Mouse (Mus musculus): ENCODE data around the gene Cdh23. TPM values are rescaled to one million over a fixed set of nuclear protein-coding genes. Genes with fewer than 3 reads are reported as not detected.

Cdh23 gene
- polyA plus RNA-seq, 1 experiment from 2014 or later: 0.06 TPM

GRCm38 (mm10) chr10:60708837-60709236 is 12.5 kb upstream of the Cdh23 start:
- ATAC-seq (ENCODE audit: insufficient number of reproducible peaks, low FRiP score): no peak
- Histone ChIP-seq H3K4me1 (replicated peaks) (no peaks in the 10 kb centered on the region), H3K9me3 (replicated peaks) (peaks cover 9% of the 10 kb centered on the region), H3K4me3 (no peak overlapping the region), H3K36me3 (peaks cover 1% of the 10 kb centered on the region), H3K27me3 (replicated peaks) (peaks cover 8% of the 10 kb centered on the region), H3K4me2 (no peak overlapping the region), H3K9ac (no peak overlapping the region), H3K27ac (ENCODE audit: poor library complexity, severe bottlenecking) (no peak overlapping the region)
- WGBS: 74% methylated on average over 5 of the region's 5 CpGs

- no peak overlapping the region for H3K4me2 ChIP-seq
- H3K9me3 ChIP-seq (replicated peaks): 0 out of 2 replicates have a peak, but pooled peaks cover 3% of the 10 kb centered on the region
- peaks cover 8% of the 10 kb centered on the region for H3K27me3 ChIP-seq (replicated peaks)
- no peaks in the 10 kb centered on the region for H3K4me1 ChIP-seq (replicated peaks)
- 88% methylated on average over 4 of the region's 4 CpGs for WGBS
- no peaks in the 10 kb centered on the region for H3K36me3 ChIP-seq
- no peak overlapping the region for H3K27ac ChIP-seq (ENCODE audit: poor library complexity, severe bottlenecking)
- no peak overlapping the region for H3K4me3 ChIP-seq
- no peak overlapping the region for H3K9ac ChIP-seq
- ATAC-seq (ENCODE audit: insufficient number of reproducible peaks, low FRiP score): no peak
These were observed 10.0 kb upstream of the Cdh23 start for GRCm38 (mm10) chr10:60706268-60706667.

- no peak for ATAC-seq (ENCODE audit: insufficient number of reproducible peaks, low FRiP score)
- Histone ChIP-seq H3K9ac (no peak overlapping the region), H3K27me3 (replicated peaks) (peaks cover 15% of the 10 kb centered on the region), H3K4me3 (no peak overlapping the region), H3K27ac (ENCODE audit: poor library complexity, severe bottlenecking) (no peak overlapping the region), H3K4me1 (replicated peaks) (no peaks in the 10 kb centered on the region), H3K9me3 (replicated peaks) (0 out of 2 replicates have a peak, but pooled peaks cover 3% of the 10 kb centered on the region), H3K4me2 (no peak overlapping the region), H3K36me3 (no peaks in the 10 kb centered on the region)
- 52% methylated on average over 2 of the region's 2 CpGs for WGBS
These were observed 8.8 kb upstream of the Cdh23 start for GRCm38 (mm10) chr10:60705134-60705533.

GRCm38 (mm10) chr10:60697775-60698174 is 1.5 kb upstream of the Cdh23 start:
- Histone ChIP-seq H3K9ac (no peak overlapping the region), H3K27ac (ENCODE audit: poor library complexity, severe bottlenecking) (no peak overlapping the region), H3K4me1 (replicated peaks) (no peaks in the 10 kb centered on the region), H3K27me3 (replicated peaks) (peaks cover 40% of the 10 kb centered on the region), H3K4me2 (no peak overlapping the region), H3K36me3 (no peaks in the 10 kb centered on the region), H3K9me3 (replicated peaks) (no peaks in the 10 kb centered on the region), H3K4me3 (no peak overlapping the region)
- WGBS: 77% methylated on average over 6 of the region's 6 CpGs
- no peak for ATAC-seq (ENCODE audit: insufficient number of reproducible peaks, low FRiP score)

GRCm38 (mm10) chr10:60696975-60697374 is 685 bp upstream of the Cdh23 start:
- no peaks in the 10 kb centered on the region for H3K36me3 ChIP-seq
- 15% methylated on average over 5 of the region's 5 CpGs for WGBS
- no peaks in the 10 kb centered on the region for H3K4me1 ChIP-seq (replicated peaks)
- H3K27me3 ChIP-seq (replicated peaks): peaks cover 46% of the 10 kb centered on the region
- H3K9me3 ChIP-seq (replicated peaks): no peaks in the 10 kb centered on the region
- no peak overlapping the region for H3K4me3 ChIP-seq
- no peak for ATAC-seq (ENCODE audit: insufficient number of reproducible peaks, low FRiP score)
- H3K4me2 ChIP-seq: no peak overlapping the region
- no peak overlapping the region for H3K9ac ChIP-seq
- no peak overlapping the region for H3K27ac ChIP-seq (ENCODE audit: poor library complexity, severe bottlenecking)

- H3K9me3 ChIP-seq (replicated peaks): no peaks in the 10 kb centered on the region
- no peak overlapping the region for H3K4me3 ChIP-seq
- no peak overlapping the region for H3K27ac ChIP-seq (ENCODE audit: poor library complexity, severe bottlenecking)
- WGBS: 78% methylated on average over 20 of the region's 20 CpGs
- no peak overlapping the region for H3K9ac ChIP-seq
- H3K4me2 ChIP-seq: no peak overlapping the region
- no peaks in the 10 kb centered on the region for H3K36me3 ChIP-seq
- peaks cover under 1% of the 10 kb centered on the region; the same call in 1 of the 2 replicates for H3K4me1 ChIP-seq (replicated peaks)
- peaks cover 53% of the 10 kb centered on the region for H3K27me3 ChIP-seq (replicated peaks)
- ATAC-seq (ENCODE audit: insufficient number of reproducible peaks, low FRiP score): no peak
These were observed 4.5 kb downstream of the Cdh23 start for GRCm38 (mm10) chr10:60691671-60692390.

GRCm38 (mm10) chr10:60690960-60691359 is 5.3 kb downstream of the Cdh23 start:
- H3K4me2 ChIP-seq: no peak overlapping the region
- peaks cover 56% of the 10 kb centered on the region for H3K27me3 ChIP-seq (replicated peaks)
- no peak overlapping the region for H3K9ac ChIP-seq
- H3K27ac ChIP-seq (ENCODE audit: poor library complexity, severe bottlenecking): no peak overlapping the region
- H3K36me3 ChIP-seq: no peaks in the 10 kb centered on the region
- peaks cover 9% of the 10 kb centered on the region for H3K4me1 ChIP-seq (replicated peaks)
- no peak for ATAC-seq (ENCODE audit: insufficient number of reproducible peaks, low FRiP score)
- H3K9me3 ChIP-seq (replicated peaks): no peaks in the 10 kb centered on the region
- WGBS: 35% methylated on average over 6 of the region's 6 CpGs
- H3K4me3 ChIP-seq: no peak overlapping the region

GRCm38 (mm10) chr10:60689396-60689795 is 6.9 kb downstream of the Cdh23 start:
- Histone ChIP-seq H3K9ac (no peak overlapping the region), H3K9me3 (replicated peaks) (no peaks in the 10 kb centered on the region), H3K4me3 (no peak overlapping the region), H3K4me1 (replicated peaks) (peaks cover 11% of the 10 kb centered on the region), H3K27me3 (replicated peaks) (peaks cover 72% of the 10 kb centered on the region), H3K27ac (ENCODE audit: poor library complexity, severe bottlenecking) (no peak overlapping the region), H3K4me2 (no peak overlapping the region), H3K36me3 (no peaks in the 10 kb centered on the region)
- 57% methylated on average over 4 of the region's 4 CpGs for WGBS
- no peak for ATAC-seq (ENCODE audit: insufficient number of reproducible peaks, low FRiP score)

- Histone ChIP-seq H3K27ac (ENCODE audit: poor library complexity, severe bottlenecking) (no peak overlapping the region), H3K27me3 (replicated peaks) (peaks cover 88% of the 10 kb centered on the region), H3K4me1 (replicated peaks) (peaks cover 11% of the 10 kb centered on the region), H3K36me3 (no peaks in the 10 kb centered on the region), H3K4me3 (peak overlapping the region; percentile 64), H3K4me2 (peak overlapping the region; percentile 99), H3K9ac (peak overlapping the region; percentile 73), H3K9me3 (replicated peaks) (no peaks in the 10 kb centered on the region)
- peak; percentile 33; the same call in 1 of the 2 replicates for ATAC-seq (ENCODE audit: insufficient number of reproducible peaks, low FRiP score)
- under 1% methylated on average over 76 of the region's 76 CpGs for WGBS
These were observed 9.1 kb downstream of the Cdh23 start for GRCm38 (mm10) chr10:60687011-60687776.

GRCm38 (mm10) chr10:60686641-60686975 is 9.7 kb downstream of the Cdh23 start:
- H3K9me3 ChIP-seq (replicated peaks): no peaks in the 10 kb centered on the region
- ATAC-seq (ENCODE audit: insufficient number of reproducible peaks, low FRiP score): no peak
- peak overlapping the region; percentile 64 for H3K4me3 ChIP-seq
- H3K4me1 ChIP-seq (replicated peaks): peaks cover 11% of the 10 kb centered on the region
- peaks cover 90% of the 10 kb centered on the region for H3K27me3 ChIP-seq (replicated peaks)
- H3K4me2 ChIP-seq: peak overlapping the region; percentile 99
- H3K36me3 ChIP-seq: no peaks in the 10 kb centered on the region
- no peak overlapping the region for H3K27ac ChIP-seq (ENCODE audit: poor library complexity, severe bottlenecking)
- peak overlapping the region; percentile 73 for H3K9ac ChIP-seq
- under 1% methylated on average over 37 of the region's 37 CpGs for WGBS

GRCm38 (mm10) chr10:60685764-60686640 is 10.3 kb downstream of the Cdh23 start:
- Histone ChIP-seq H3K4me1 (replicated peaks) (peaks cover 11% of the 10 kb centered on the region), H3K4me2 (peak overlapping the region; percentile 99), H3K27me3 (replicated peaks) (peaks cover 90% of the 10 kb centered on the region), H3K4me3 (peak overlapping the region; percentile 64), H3K9me3 (replicated peaks) (no peaks in the 10 kb centered on the region), H3K9ac (no peak overlapping the region), H3K27ac (ENCODE audit: poor library complexity, severe bottlenecking) (no peak overlapping the region), H3K36me3 (no peaks in the 10 kb centered on the region)
- 6% methylated on average over 50 of the region's 50 CpGs for WGBS
- ATAC-seq (ENCODE audit: insufficient number of reproducible peaks, low FRiP score): no peak

Measured in heart, embryonic 12.5 days (tissue).